Mouse (Mus musculus): ENCODE results near the gene S100a7a. TPM values are rescaled to one million over a fixed set of nuclear protein-coding genes. Genes with fewer than 3 reads are reported as not detected.

Gene S100a7a
- total and polyA plus RNA-seq, 2 experiments from 2014 or later = not detected

DNA sequence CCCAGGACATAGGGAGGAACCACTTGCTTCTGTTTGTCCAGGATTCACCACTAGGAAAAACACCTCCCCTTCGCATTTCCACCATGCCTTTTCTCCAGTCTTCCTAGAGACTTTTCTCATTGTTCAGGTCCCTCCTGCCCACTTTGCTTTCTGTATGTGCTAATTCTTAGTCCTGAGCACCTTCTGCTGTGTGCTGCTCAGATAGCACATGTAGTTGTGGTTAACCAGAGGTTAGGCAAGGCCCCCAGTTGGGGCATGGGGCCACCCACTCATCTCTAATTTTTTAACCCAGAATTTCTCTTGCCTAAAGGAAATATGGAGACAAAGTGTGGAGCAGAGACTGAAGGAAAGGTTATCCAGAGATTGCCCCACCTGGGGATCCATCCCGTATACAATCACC, 48.4 kb downstream of the S100a7a start:
- Histone ChIP-seq H3K9ac (replicated peaks; ENCODE audit: low read length, poor library complexity, severe bottlenecking) (no peak overlapping the region), H3K27me3 (ENCODE audit: insufficient read depth, low read length) (no peaks in the 10 kb centered on the region), H3K9me3 (ENCODE audit: low read length) (no peaks in the 10 kb centered on the region), H3K4me2 (ENCODE audit: low read depth, low read length, poor library complexity, severe bottlenecking) (no peak overlapping the region), H3K27ac (ENCODE audit: low read depth, low read length) (no peak overlapping the region), H3K36me3 (ENCODE audit: insufficient read depth, low read length) (no peaks in the 10 kb centered on the region), H3K4me1 (ENCODE audit: insufficient read depth, low read length) (no peaks in the 10 kb centered on the region), H3K4me3 (ENCODE audit: low read depth, low read length) (no peak overlapping the region)
- WGBS = 90% methylated on average over 2 of the region's 2 CpGs
- DNase-seq (ENCODE audit: low spot score) = no peak
- ATAC-seq (ENCODE audit: low FRiP score) = no peak
- no peak for TF ChIP-seq CTCF (IDR thresholded peaks at IDR 0.05)

Other genes with a start within 250 kb of the S100a7a start
- gene Ints3, start 220.4 kb upstream of the S100a7a start, total RNA-seq (2014; rRNA removed) = 58.5 and 61.8 TPM in 2 replicates
- 19.7 and 22.3 TPM in 2 replicates for gene Ints3, start 220.4 kb upstream of the S100a7a start, polyA plus RNA-seq (2015; fragmentation: Nextera tagmentation; extraction: Ambion mirVana)
- gene Npr1, start 188.2 kb upstream of the S100a7a start, total RNA-seq (2014; rRNA removed) = 4.0 and 4.1 TPM in 2 replicates
- 1.5 and 2.0 TPM in 2 replicates for gene Npr1, start 188.2 kb upstream of the S100a7a start, polyA plus RNA-seq (2015; fragmentation: Nextera tagmentation; extraction: Ambion mirVana)
- 136 and 147 TPM in 2 replicates for gene Ilf2, start 177.9 kb upstream of the S100a7a start, total RNA-seq (2014; rRNA removed)
- gene Ilf2, start 177.9 kb upstream of the S100a7a start, polyA plus RNA-seq (2015; fragmentation: Nextera tagmentation; extraction: Ambion mirVana) = 177 and 182 TPM in 2 replicates
- gene Snapin, start 163.0 kb upstream of the S100a7a start, total RNA-seq (2014; rRNA removed) = 41.2 and 51.9 TPM in 2 replicates
- 93.5 and 97.2 TPM in 2 replicates for gene Snapin, start 163.0 kb upstream of the S100a7a start, polyA plus RNA-seq (2015; fragmentation: Nextera tagmentation; extraction: Ambion mirVana)
- 233 and 254 TPM in 2 replicates for gene Chtop, start 144.5 kb upstream of the S100a7a start, total RNA-seq (2014; rRNA removed)
- gene Chtop, start 144.5 kb upstream of the S100a7a start, polyA plus RNA-seq (2015; fragmentation: Nextera tagmentation; extraction: Ambion mirVana) = 154 and 163 TPM in 2 replicates
- gene S100a1, start 139.6 kb upstream of the S100a7a start, total RNA-seq (2014; rRNA removed) = 16.4 and 27.5 TPM in 2 replicates
- gene S100a1, start 139.6 kb upstream of the S100a7a start, polyA plus RNA-seq (2015; fragmentation: Nextera tagmentation; extraction: Ambion mirVana) = 54.2 and 59.9 TPM in 2 replicates
- 4.5 and 7.3 TPM in 2 replicates for gene S100a13, start 139.6 kb upstream of the S100a7a start, total RNA-seq (2014; rRNA removed)
- 20.3 and 21.1 TPM in 2 replicates for gene S100a13, start 139.6 kb upstream of the S100a7a start, polyA plus RNA-seq (2015; fragmentation: Nextera tagmentation; extraction: Ambion mirVana)
- gene S100a14, start 127.2 kb upstream of the S100a7a start, total RNA-seq (2014; rRNA removed) = 0.55 TPM in 1 of 2 replicates, not detected in the other
- not detected in 2 replicates for gene S100a14, start 127.2 kb upstream of the S100a7a start, polyA plus RNA-seq (2015; fragmentation: Nextera tagmentation; extraction: Ambion mirVana)
- gene S100a16, start 116.8 kb upstream of the S100a7a start, total RNA-seq (2014; rRNA removed) = 38.4 and 76.1 TPM in 2 replicates
- 65.5 and 74.7 TPM in 2 replicates for gene S100a16, start 116.8 kb upstream of the S100a7a start, polyA plus RNA-seq (2015; fragmentation: Nextera tagmentation; extraction: Ambion mirVana)
- gene S100a3, start 93.4 kb upstream of the S100a7a start, total RNA-seq (2014; rRNA removed) = 0.19 and 3.5 TPM in 2 replicates
- 0.81 and 0.90 TPM in 2 replicates for gene S100a3, start 93.4 kb upstream of the S100a7a start, polyA plus RNA-seq (2015; fragmentation: Nextera tagmentation; extraction: Ambion mirVana)
- not detected in 2 replicates for gene S100a2, start 63.8 kb upstream of the S100a7a start, total RNA-seq (2014; rRNA removed)
- gene S100a2, start 63.8 kb upstream of the S100a7a start, polyA plus RNA-seq (2015; fragmentation: Nextera tagmentation; extraction: Ambion mirVana) = not detected in 2 replicates
- 1.6 TPM in 1 of 2 replicates, not detected in the other for gene Gm42674, start 52.1 kb upstream of the S100a7a start, total RNA-seq (2014; rRNA removed)
- gene Gm42674, start 52.1 kb upstream of the S100a7a start, polyA plus RNA-seq (2015; fragmentation: Nextera tagmentation; extraction: Ambion mirVana) = not detected in 2 replicates
- gene S100a4, start 50.2 kb upstream of the S100a7a start, total RNA-seq (2014; rRNA removed) = not detected in 2 replicates
- gene S100a4, start 50.2 kb upstream of the S100a7a start, polyA plus RNA-seq (2015; fragmentation: Nextera tagmentation; extraction: Ambion mirVana) = 2.4 and 2.5 TPM in 2 replicates
- gene S100a5, start 45.5 kb upstream of the S100a7a start, total RNA-seq (2014; rRNA removed) = not detected in 2 replicates
- 0.43 TPM in 1 of 2 replicates, not detected in the other for gene S100a5, start 45.5 kb upstream of the S100a7a start, polyA plus RNA-seq (2015; fragmentation: Nextera tagmentation; extraction: Ambion mirVana)
- gene S100a6, start 41.1 kb upstream of the S100a7a start, total RNA-seq (2014; rRNA removed) = 13.8 and 14.3 TPM in 2 replicates
- 42.3 and 50.9 TPM in 2 replicates for gene S100a6, start 41.1 kb upstream of the S100a7a start, polyA plus RNA-seq (2015; fragmentation: Nextera tagmentation; extraction: Ambion mirVana)
- 0.93 and 1.8 TPM in 2 replicates for gene S100a8, start 15.0 kb downstream of the S100a7a start, total RNA-seq (2014; rRNA removed)
- 2.2 and 4.2 TPM in 2 replicates for gene S100a8, start 15.0 kb downstream of the S100a7a start, polyA plus RNA-seq (2015; fragmentation: Nextera tagmentation; extraction: Ambion mirVana)
- gene S100a9, start 41.7 kb downstream of the S100a7a start, total RNA-seq (2014; rRNA removed) = 5.5 TPM in 1 of 2 replicates, not detected in the other
- gene S100a9, start 41.7 kb downstream of the S100a7a start, polyA plus RNA-seq (2015; fragmentation: Nextera tagmentation; extraction: Ambion mirVana) = 2.1 and 2.2 TPM in 2 replicates
- not detected in 2 replicates for gene Pglyrp4, start 72.9 kb downstream of the S100a7a start, total RNA-seq (2014; rRNA removed)
- not detected in 2 replicates for gene Pglyrp4, start 72.9 kb downstream of the S100a7a start, polyA plus RNA-seq (2015; fragmentation: Nextera tagmentation; extraction: Ambion mirVana)
- gene Gm5849, start 123.9 kb downstream of the S100a7a start, total RNA-seq (2014; rRNA removed) = not detected in 2 replicates
- gene Gm5849, start 123.9 kb downstream of the S100a7a start, polyA plus RNA-seq (2015; fragmentation: Nextera tagmentation; extraction: Ambion mirVana) = not detected in 2 replicates